21 mouse cellular contexts compared by ENCODE assay signal in the genomic region with DNA sequence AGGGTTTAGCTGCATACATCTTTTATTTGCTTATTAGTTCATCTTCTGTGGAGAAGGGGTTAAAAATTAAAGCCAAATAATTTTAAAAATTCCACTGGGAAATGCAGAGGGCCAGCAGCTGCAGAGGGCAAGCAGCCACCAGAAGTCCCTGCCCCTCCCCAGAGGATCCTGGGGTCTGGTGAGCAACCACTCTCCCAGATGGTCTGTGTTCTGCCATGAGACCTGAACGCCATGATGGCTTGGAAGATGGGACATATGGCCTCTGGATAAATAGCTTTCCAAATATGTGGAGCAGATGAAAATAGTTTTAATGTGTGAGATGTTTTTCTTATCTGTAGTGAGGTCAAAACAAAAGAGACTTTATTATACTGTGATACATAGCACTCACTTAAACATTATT.
A peak's percentile ranks its signal among the peaks of the same experiment; 100 is the strongest.
DNase-seq lines count a peak whose midpoint lies in the region; ATAC-seq and TF ChIP-seq lines count a peak whose summit lies in the region.
"Had no signal": no experiment of that assay in that cellular context is flagged by ENCODE, and none has a peak within 500 bp of the region (broad histone marks: within the 10 kb centered on the region; RNA-seq: fewer than 3 reads in every experiment).

No protein-coding gene starts in this region.

- 67% methylated on average over 1 of the region's 1 CpGs for WGBS in heart, embryonic 12.5 days
- 45% methylated on average over 1 of the region's 1 CpGs for WGBS in kidney, embryonic 15.5 days
- 45% methylated on average over 1 of the region's 1 CpGs for WGBS in lung, embryonic 15.5 days
- 75% methylated on average over 1 of the region's 1 CpGs for WGBS in lung, adult 2 months
- 47% methylated on average over 1 of the region's 1 CpGs for WGBS in intestine, embryonic 15.5 days

- no peak overlapping the region for H3K9ac ChIP-seq in heart, embryonic 12.5 days
- no peak overlapping the region for H3K9ac ChIP-seq in kidney, embryonic 15.5 days
- H3K9ac ChIP-seq in lung, embryonic 15.5 days: no peak overlapping the region
- no peak overlapping the region for H3K9ac ChIP-seq in intestine, embryonic 15.5 days
- H3K9ac ChIP-seq: embryonic facial prominence, embryonic 12.5 days; forebrain, embryonic 15.5 days; heart, embryonic 13.5 days; midbrain, embryonic 15.5 days had no signal

- no peak overlapping the region for H3K27ac ChIP-seq in heart, embryonic 12.5 days (ENCODE audit: poor library complexity, severe bottlenecking)
- H3K27ac ChIP-seq in kidney, embryonic 15.5 days: peak overlapping the region; percentile 76; the same call in 1 of the 2 replicates
- 0 out of 2 replicates have a peak overlapping the region, but pooled peaks have one; percentile 38 for H3K27ac ChIP-seq in lung, embryonic 15.5 days
- peak overlapping the region; percentile 72; the same call in 1 of the 2 replicates for H3K27ac ChIP-seq in intestine, embryonic 15.5 days
- H3K27ac ChIP-seq: embryonic facial prominence, embryonic 12.5 days; forebrain, embryonic 15.5 days; heart, embryonic 13.5 days; left cerebral cortex, adult 2 months; midbrain, embryonic 15.5 days had no signal

- ATAC-seq in heart, embryonic 12.5 days (ENCODE audit: insufficient number of reproducible peaks, low FRiP score): no peak
- ATAC-seq in kidney, embryonic 15.5 days (replicated peaks; ENCODE audit: low FRiP score): no peak; the same call in 1 of the 2 replicates
- peak; percentile 74 for ATAC-seq in lung, embryonic 15.5 days (ENCODE audit: borderline replicate concordance, extremely low read depth, low FRiP score, low TSS enrichment)
- 0 out of 2 replicates have a peak, but pooled peaks have one; percentile 35 for ATAC-seq in intestine, embryonic 15.5 days
- ATAC-seq in inflammation-experienced regulatory T-cells, adult 6 months: no peak
- ATAC-seq: activated CD4-positive, CD25-positive, alpha-beta regulatory T cell, adult 4 months; forebrain, embryonic 15.5 days; midbrain, embryonic 15.5 days had no signal

- no peaks in the 10 kb centered on the region for H3K36me3 ChIP-seq in heart, embryonic 12.5 days
- H3K36me3 ChIP-seq in kidney, embryonic 15.5 days: no peaks in the 10 kb centered on the region
- no peaks in the 10 kb centered on the region for H3K36me3 ChIP-seq in lung, embryonic 15.5 days
- no peaks in the 10 kb centered on the region for H3K36me3 ChIP-seq in intestine, embryonic 15.5 days
- H3K36me3 ChIP-seq: embryonic facial prominence, embryonic 12.5 days; forebrain, embryonic 15.5 days; G1E; heart, embryonic 13.5 days; midbrain, embryonic 15.5 days had no signal

- peaks cover 4% of the 10 kb centered on the region; the same call in 1 of the 2 replicates for H3K4me1 ChIP-seq in heart, embryonic 12.5 days (replicated peaks)
- H3K4me1 ChIP-seq in kidney, embryonic 15.5 days: peaks cover 36% of the 10 kb centered on the region
- peaks cover 32% of the 10 kb centered on the region for H3K4me1 ChIP-seq in lung, embryonic 15.5 days
- no peaks in the 10 kb centered on the region for H3K4me1 ChIP-seq in lung, adult 2 months (ENCODE audit: control insufficient read depth, insufficient read depth, low read length)
- peaks cover 12% of the 10 kb centered on the region for H3K4me1 ChIP-seq in intestine, embryonic 15.5 days (replicated peaks)
- H3K4me1 ChIP-seq: embryonic facial prominence, embryonic 12.5 days; midbrain, embryonic 15.5 days had no signal

- 0 out of 2 replicates have a peak, but pooled peaks cover 3% of the 10 kb centered on the region for H3K9me3 ChIP-seq in heart, embryonic 12.5 days (replicated peaks)
- no peaks in the 10 kb centered on the region for H3K9me3 ChIP-seq in kidney, embryonic 15.5 days (replicated peaks)
- no peaks in the 10 kb centered on the region for H3K9me3 ChIP-seq in lung, embryonic 15.5 days
- no peaks in the 10 kb centered on the region for H3K9me3 ChIP-seq in intestine, embryonic 15.5 days
- H3K9me3 ChIP-seq: embryonic facial prominence, embryonic 12.5 days; forebrain, embryonic 15.5 days; G1E; heart, embryonic 13.5 days; midbrain, embryonic 15.5 days had no signal

- peak; percentile 23 to 29 for DNase-seq in heart, adult 18-20 months
- no peak for DNase-seq in kidney, postnatal 14 days
- no peak for DNase-seq in lung, adult 2 months
- DNase-seq: cerebellum, adult 9-11 months; gastrocnemius, postnatal 25 days; lung, postnatal 10 days; thymus, postnatal 14 days had no signal

- H3K4me2 ChIP-seq in heart, embryonic 12.5 days: no peak overlapping the region
- H3K4me2 ChIP-seq in kidney, embryonic 15.5 days: no peak overlapping the region
- H3K4me2 ChIP-seq in lung, embryonic 15.5 days: no peak overlapping the region
- H3K4me2 ChIP-seq in intestine, embryonic 15.5 days (replicated peaks): no peak overlapping the region
- H3K4me2 ChIP-seq: embryonic facial prominence, embryonic 12.5 days; forebrain, embryonic 15.5 days; heart, embryonic 13.5 days; liver, embryonic 11.5 days; midbrain, embryonic 15.5 days had no signal

- H3K4me3 ChIP-seq in heart, embryonic 12.5 days: no peak overlapping the region
- H3K4me3 ChIP-seq in kidney, embryonic 15.5 days (replicated peaks): no peak overlapping the region
- no peak overlapping the region for H3K4me3 ChIP-seq in lung, embryonic 15.5 days
- no peak overlapping the region for H3K4me3 ChIP-seq in lung, adult 2 months (replicated peaks; ENCODE audit: extremely low read depth, low read depth, low read length)
- H3K4me3 ChIP-seq in intestine, embryonic 15.5 days (replicated peaks): no peak overlapping the region
- H3K4me3 ChIP-seq: embryonic facial prominence, embryonic 12.5 days; forebrain, embryonic 15.5 days; heart, embryonic 13.5 days; left cerebral cortex, adult 2 months; megakaryocyte, embryonic 14.5 days; midbrain, embryonic 15.5 days had no signal

- TF ChIP-seq POLR2A in lung, adult 2 months (IDR thresholded peaks at IDR 0.05; ENCODE audit: borderline replicate concordance, extremely low read depth, low read depth, low read length): no peak

- no peak for TF ChIP-seq CTCF in lung, adult 2 months (IDR thresholded peaks at IDR 0.05; ENCODE audit: insufficient read depth, low read length)

- H3K27me3 ChIP-seq in heart, embryonic 12.5 days (replicated peaks): 0 out of 2 replicates have a peak, but pooled peaks cover 5% of the 10 kb centered on the region
- no peaks in the 10 kb centered on the region for H3K27me3 ChIP-seq in kidney, embryonic 15.5 days
- peaks cover 14% of the 10 kb centered on the region; the same call in 1 of the 2 replicates for H3K27me3 ChIP-seq in lung, embryonic 15.5 days
- H3K27me3 ChIP-seq in intestine, embryonic 15.5 days (replicated peaks): no peaks in the 10 kb centered on the region
- H3K27me3 ChIP-seq: embryonic facial prominence, embryonic 12.5 days; forebrain, embryonic 15.5 days; heart, embryonic 13.5 days; megakaryocyte, embryonic 14.5 days; midbrain, embryonic 15.5 days had no signal

Comparison
In these comparisons a context has a peak if more than half of its experiments do, and no peak if none do; other contexts are left out.
1. DNase-seq: peak in heart, adult 18-20 months (2 of 2); none in kidney, postnatal 14 days (single experiment) and lung, adult 2 months (single experiment).
2. ATAC-seq: peak in lung, embryonic 15.5 days (single experiment) and intestine, embryonic 15.5 days (single experiment); none in heart, embryonic 12.5 days (single experiment), kidney, embryonic 15.5 days (single experiment) and inflammation-experienced regulatory T-cells, adult 6 months (single experiment).